26 mouse cellular contexts compared by ENCODE assay signal in genomic region chr17:9691251-9691650, GRCm38 (mm10). TPM values are rescaled to one million over a fixed set of nuclear protein-coding genes. Genes with fewer than 3 reads are reported as not detected.
DNase-seq lines count a peak whose midpoint lies in the region; ATAC-seq and TF ChIP-seq lines count a peak whose summit lies in the region.
"Had no signal": no experiment of that assay in that cellular context is flagged by ENCODE, and none has a peak within 500 bp of the region (broad histone marks: within the 10 kb centered on the region; RNA-seq: fewer than 3 reads in every experiment).

No protein-coding gene starts in this region.

- no peaks in the 10 kb centered on the region for H3K9me3 ChIP-seq in ES-E14 (ENCODE audit: control insufficient read depth, insufficient read depth, low read depth, low read length)
- H3K9me3 ChIP-seq in heart, embryonic 12.5 days (replicated peaks), result no peaks in the 10 kb centered on the region
- H3K9me3 ChIP-seq: embryonic facial prominence, embryonic 10.5 days; embryonic facial prominence, embryonic 12.5 days; forebrain, embryonic 13.5 days; forebrain, embryonic 15.5 days had no signal

- H3K4me2 ChIP-seq in heart, embryonic 12.5 days, result no peak overlapping the region
- H3K4me2 ChIP-seq: embryonic facial prominence, embryonic 12.5 days; forebrain, embryonic 13.5 days; forebrain, embryonic 15.5 days had no signal

- ATAC-seq in heart, embryonic 12.5 days (ENCODE audit: insufficient number of reproducible peaks, low FRiP score), result no peak
- ATAC-seq: activated CD4-positive, CD25-positive, alpha-beta regulatory T cell, adult 4 months; forebrain, embryonic 13.5 days; forebrain, embryonic 15.5 days; forebrain, postnatal 0 days had no signal

- no peak overlapping the region for H3K4me3 ChIP-seq in ES-E14 (ENCODE audit: insufficient read depth in 1 of 2, low read depth in 1 of 2, low read length in 2 of 2, poor library complexity in 1 of 2, severe bottlenecking in 1 of 2)
- H3K4me3 ChIP-seq in heart, embryonic 12.5 days, result no peak overlapping the region
- H3K4me3 ChIP-seq: embryonic facial prominence, embryonic 10.5 days; embryonic facial prominence, embryonic 12.5 days; forebrain, embryonic 13.5 days; forebrain, embryonic 15.5 days had no signal

- intact Hi-C loops in left cerebral cortex, postnatal 25 days (cut with DNase I), result no loop called here

- H3K36me3 ChIP-seq in ES-E14 (ENCODE audit: control insufficient read depth, insufficient read depth, low read length, poor library complexity, severe bottlenecking), result no peaks in the 10 kb centered on the region
- H3K36me3 ChIP-seq in heart, embryonic 12.5 days, result no peaks in the 10 kb centered on the region
- H3K36me3 ChIP-seq: embryonic facial prominence, embryonic 10.5 days; embryonic facial prominence, embryonic 12.5 days; forebrain, embryonic 15.5 days had no signal

- no peaks in the 10 kb centered on the region for H3K4me1 ChIP-seq in ES-E14 (ENCODE audit: control insufficient read depth in 2 of 2, insufficient read depth in 2 of 2, low read length in 2 of 2, poor library complexity in 1 of 2)
- H3K4me1 ChIP-seq in heart, embryonic 12.5 days (replicated peaks), result no peaks in the 10 kb centered on the region
- H3K4me1 ChIP-seq: embryonic facial prominence, embryonic 10.5 days had no signal

- no peaks in the 10 kb centered on the region for H3K27me3 ChIP-seq in heart, embryonic 12.5 days (replicated peaks)
- H3K27me3 ChIP-seq: embryonic facial prominence, embryonic 12.5 days; forebrain, embryonic 15.5 days had no signal

- no peak overlapping the region for H3K9ac ChIP-seq in ES-E14 (ENCODE audit: insufficient read depth, low read depth, low read length, poor library complexity, severe bottlenecking)
- no peak overlapping the region for H3K9ac ChIP-seq in heart, embryonic 12.5 days
- H3K9ac ChIP-seq: embryonic facial prominence, embryonic 12.5 days; forebrain, embryonic 13.5 days; forebrain, embryonic 15.5 days; forebrain, postnatal 0 days had no signal

- no peak overlapping the region for H3K27ac ChIP-seq in ES-E14 (ENCODE audit: insufficient read depth, low read depth, low read length, poor library complexity, severe bottlenecking)
- no peak overlapping the region for H3K27ac ChIP-seq in heart, embryonic 12.5 days (ENCODE audit: poor library complexity, severe bottlenecking)
- H3K27ac ChIP-seq: embryonic facial prominence, embryonic 10.5 days; embryonic facial prominence, embryonic 12.5 days; forebrain, embryonic 13.5 days; forebrain, embryonic 15.5 days had no signal

- 59% methylated on average over 4 of the region's 4 CpGs for whole genome bisulfite sequencing in heart, embryonic 12.5 days

- in situ Hi-C loops in ES-E14 (cut with MboI; ENCODE audit: low sequenced_read_pairs in 2 of 2, unreplicated experiment in 2 of 2), result no loop called here

- peak; percentile 78 for DNase-seq in ES-CJ7 (ENCODE audit: low read depth, low spot score)
- peak; percentile 17 for DNase-seq in ES-E14 (ENCODE audit: low read depth, low spot score)
- DNase-seq in ZHBTc4 (ENCODE audit: low read depth, low spot score), result peak; percentile 77
- no peak for DNase-seq in left cerebral cortex, postnatal 25 days (ENCODE audit: low spot score in 2 of 2)
- DNase-seq in frontal cortex, postnatal 10 days (ENCODE audit: low spot score in 2 of 2), result no peak
- DNase-seq: adrenal gland, adult 8-10 months; adrenal gland, postnatal 14 days; adrenal gland, postnatal 36 days; cerebellum, adult 11-12 months; cerebellum, adult 2 months; cerebellum, adult 9-10 months; cerebellum, postnatal 10 days; cerebellum, postnatal 25 days; forebrain, postnatal 0 days had no signal

TF ChIP-seq in ES-E14, 5 proteins besides CTCF, POLR2A, EP300 and RAD21:
- no peak for TF ChIP-seq MAFK (IDR thresholded peaks at IDR 0.05; ENCODE audit: insufficient read depth, low read depth, low read length)
- no peak for TF ChIP-seq HCFC1 (IDR thresholded peaks at IDR 0.05; ENCODE audit: borderline replicate concordance, insufficient read depth, low read length)
- no peak for TF ChIP-seq ZC3H11A (IDR thresholded peaks at IDR 0.05; ENCODE audit: borderline replicate concordance, low read depth, low read length)
- TF ChIP-seq CHD2 (IDR thresholded peaks at IDR 0.05; ENCODE audit: low read depth, low read length), result no peak
- TF ChIP-seq ZNF384 (IDR thresholded peaks at IDR 0.05; ENCODE audit: low read depth, low read length), result no peak

RNA-seq across cellular contexts. Expression of gene Pabpc6, which starts 21.7 kb away (rescaled TPM):
- 0.90 and 1.2 TPM in 2 replicates for total RNA-seq in ES-E14 (2012; rRNA removed)
- polyA plus RNA-seq in heart, embryonic 12.5 days (2016; fragmentation: Nextera tagmentation; extraction: Ambion mirVana), result not detected in 2 replicates
- total RNA-seq in left cerebral cortex, postnatal 25 days (2021), result not detected
- total RNA-seq: adrenal gland, adult 18-20 months; adrenal gland, adult 8-10 months; adrenal gland, postnatal 14 days; adrenal gland, postnatal 36 days; forebrain, postnatal 0 days; MEL had no signal
- polyA plus RNA-seq: activated CD4-positive, CD25-positive, alpha-beta regulatory T cell, adult 4 months; C2C12; cerebellum, adult 2 months; cortical plate, adult 2 months; embryonic facial prominence, embryonic 10.5 days; embryonic facial prominence, embryonic 12.5 days; embryonic facial prominence, embryonic 14.5 days; forebrain, embryonic 11.5 days; forebrain, embryonic 13.5 days; forebrain, embryonic 15.5 days; forebrain, postnatal 0 days had no signal

Comparison
In these comparisons a context has a peak if more than half of its experiments do, and no peak if none do; other contexts are left out.
1. DNase-seq: peak in ES-CJ7 (single experiment), ES-E14 (single experiment) and ZHBTc4 (single experiment); none in left cerebral cortex, postnatal 25 days (0 of 2) and frontal cortex, postnatal 10 days (0 of 2).